Mouse (Mus musculus): Measurements from ENCODE around the gene Nicn1.

DNA sequence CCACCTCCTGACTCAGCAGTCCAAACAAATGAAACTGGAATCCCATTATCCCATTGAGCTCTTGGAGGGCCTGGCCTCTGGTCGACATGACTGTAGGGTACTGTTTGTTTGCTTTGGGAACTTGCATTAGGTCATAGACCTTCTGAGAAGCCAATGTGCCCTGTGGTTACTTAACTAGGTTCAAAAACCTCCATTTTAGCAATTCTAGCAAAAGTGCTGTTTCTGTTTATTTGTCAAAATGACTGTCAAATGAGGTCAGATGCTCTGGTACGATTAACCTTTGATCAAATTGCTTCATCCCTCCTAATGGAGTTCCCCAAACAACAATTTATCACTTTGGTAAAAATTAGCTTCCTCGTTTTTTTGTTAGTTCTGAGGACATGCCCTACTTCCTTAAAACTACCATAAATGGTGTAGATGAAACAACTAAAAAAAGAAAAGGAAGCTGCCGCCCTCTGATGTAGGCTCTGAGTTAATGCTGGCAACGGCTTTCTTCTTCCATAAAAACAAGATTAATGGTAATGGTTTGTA lies 52.1 kb downstream of the Nicn1 start:
- TF ChIP-seq CTCF (IDR thresholded peaks at IDR 0.05; ENCODE audit: borderline replicate concordance, insufficient read depth, low read length), result no peak
- no peak for TF ChIP-seq POLR2A (IDR thresholded peaks at IDR 0.05; ENCODE audit: low read depth, low read length)
